Mouse (Mus musculus): ENCODE measurements around the gene Mpnd. TPM values are rescaled to one million over a fixed set of nuclear protein-coding genes. Genes with fewer than 3 reads are reported as not detected.

Mpnd gene
- total and polyA plus RNA-seq, 3 experiments: 24.5 to 55.1 (median 26.8) TPM

DNA sequence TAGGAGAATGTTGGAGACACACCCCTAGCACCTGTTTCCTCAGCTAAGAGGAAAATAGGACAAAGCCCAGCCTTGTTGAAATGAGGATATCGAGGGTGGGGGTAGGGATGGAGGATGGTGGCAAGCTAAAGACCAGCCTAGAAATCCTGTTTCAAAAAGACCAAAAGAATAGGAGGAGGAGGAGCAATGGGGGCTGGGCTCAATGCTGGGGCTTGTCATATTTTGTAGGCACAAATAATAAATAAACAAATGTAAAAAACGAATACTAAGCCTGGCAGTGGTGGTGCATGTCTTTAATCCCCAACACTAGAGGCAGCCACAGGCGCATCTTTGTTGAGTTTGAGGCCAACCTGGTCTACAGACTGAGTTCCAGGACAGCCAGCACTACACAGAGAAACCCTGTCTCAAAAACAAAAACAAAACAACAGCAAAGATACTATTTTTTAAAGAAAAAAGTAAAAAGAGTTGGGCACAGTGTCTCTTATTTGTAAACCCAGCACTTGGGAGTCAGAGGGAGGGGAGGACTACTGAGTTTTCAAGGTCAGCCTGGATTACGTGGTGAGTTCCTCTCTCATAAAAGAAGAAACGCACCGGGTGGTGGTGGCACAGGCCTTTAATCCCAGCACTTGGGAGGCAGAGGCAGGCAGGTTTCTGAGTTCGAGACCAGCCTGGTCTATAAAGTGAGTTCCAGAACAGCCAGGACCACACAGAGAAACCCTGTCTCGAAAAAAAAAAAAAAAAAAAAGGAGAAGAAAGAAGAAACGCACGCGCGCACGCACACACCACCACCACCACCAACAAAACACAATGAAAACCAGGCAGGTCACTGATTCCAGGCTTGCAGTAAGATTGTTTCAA lies 47.6 kb upstream of the Mpnd start:
- dilution Hi-C loops (cut with MboI; ENCODE audit: extremely low pct_ligation_motif_present, extremely low pct_unique_long_range_greater_than_20kb, low sequenced_read_pairs): no loop called here
- peak overlapping the region; percentile 89; the same call in 1 of the 2 replicates for H3K27ac ChIP-seq (ENCODE audit: insufficient read depth, low read depth)

GRCm38 (mm10) chr17:55958584-55958886 lies 47.0 kb upstream of the Mpnd start:
- Histone ChIP-seq H3K9me3 (replicated peaks; ENCODE audit: low read length) (no peaks in the 10 kb centered on the region), H3K36me3 (replicated peaks in 1 of 2; ENCODE audit: control insufficient read depth in 1 of 2, insufficient read depth in 1 of 2, low read length in 1 of 2) (peaks cover 52 to 68% of the 10 kb centered on the region in 2 experiments), H3K27ac (ENCODE audit: insufficient read depth, low read depth) (peak overlapping the region; percentile 89; the same call in 1 of the 2 replicates), H3K27me3 (replicated peaks) (no peaks in the 10 kb centered on the region), H3K4me3 (replicated peaks in 1 of 3; ENCODE audit: low read depth in 2 of 3, low read length in 2 of 3, poor library complexity in 1 of 3) (peak overlapping the region; percentile 45 to 59 (median 59)), H3K79me2 (replicated peaks; ENCODE audit: control insufficient read depth, extremely low read depth, insufficient read depth, poor library complexity, severe bottlenecking) (peaks cover 32% of the 10 kb centered on the region), H3K4me1 (ENCODE audit: control insufficient read depth in 1 of 2, insufficient read depth in 2 of 2) (peaks cover 31 to 60% of the 10 kb centered on the region in 2 experiments), H3K4me2 (ENCODE audit: insufficient read depth, low read depth, poor library complexity, severe bottlenecking) (peak overlapping the region; percentile 91), H3K9ac (ENCODE audit: insufficient read depth, low read depth) (peak overlapping the region; percentile 69)
- in situ Hi-C loops (cut with MboI; ENCODE audit: low pct_ligation_motif_present, low pct_unique_long_range_greater_than_20kb, low sequenced_read_pairs): loop anchor here (10.0 kb wide), 1 partner anchor 64 kb away; the partner anchor contains the start of gene Zfp959
- dilution Hi-C loops (cut with MboI; ENCODE audit: extremely low pct_ligation_motif_present, extremely low pct_unique_long_range_greater_than_20kb, low sequenced_read_pairs): no loop called here
- TF ChIP-seq ZMIZ1 (IDR thresholded peaks at IDR 0.05; ENCODE audit: low read depth, low read length): no peak
- TF ChIP-seq E2F4 (IDR thresholded peaks at IDR 0.05; ENCODE audit: insufficient replicate concordance, low read depth, low read length): no peak
- TF ChIP-seq POLR2AphosphoS2 (IDR thresholded peaks at IDR 0.05; ENCODE audit: low read depth, low read length): no peak
- TF ChIP-seq RAD21 (IDR thresholded peaks at IDR 0.05; ENCODE audit: low read depth, low read length): no peak
- no peak for TF ChIP-seq CTCF (conservative IDR thresholded peaks at IDR 0.05 in 1 of 2, IDR thresholded peaks at IDR 0.05 in 1 of 2; ENCODE audit: low read depth in 2 of 2, low read length in 2 of 2)
- no peak for TF ChIP-seq USF2 (conservative IDR thresholded peaks at IDR 0.05; ENCODE audit: low read depth, low read length)
- TF ChIP-seq MEF2A (IDR thresholded peaks at IDR 0.05; ENCODE audit: borderline replicate concordance, low read depth, low read length): no peak
- no peak for TF ChIP-seq SMC3 (IDR thresholded peaks at IDR 0.05; ENCODE audit: low read depth, low read length)
- TF ChIP-seq RCOR1 (conservative IDR thresholded peaks at IDR 0.05; ENCODE audit: low read depth, low read length): no peak
- no peak for TF ChIP-seq NRF1 (IDR thresholded peaks at IDR 0.05; ENCODE audit: low read depth, low read length)
- TF ChIP-seq NELFE (IDR thresholded peaks at IDR 0.05; ENCODE audit: low read depth, low read length): no peak
- no peak for TF ChIP-seq MXI1 (IDR thresholded peaks at IDR 0.05; ENCODE audit: low read depth, low read length)
- no peak for TF ChIP-seq UBTF (IDR thresholded peaks at IDR 0.05; ENCODE audit: low read depth, low read length)
- TF ChIP-seq ZC3H11A (IDR thresholded peaks at IDR 0.05; ENCODE audit: low read depth, low read length): no peak
- TF ChIP-seq JUN (IDR thresholded peaks at IDR 0.05; ENCODE audit: insufficient read depth, low read depth, low read length): no peak
- no peak for DNase-seq (ENCODE audit: extremely low read depth)

More for the DNA sequence above, 47.6 kb upstream of the Mpnd start:
- Histone ChIP-seq H3K27me3 (replicated peaks) (no peaks in the 10 kb centered on the region), H3K4me2 (ENCODE audit: insufficient read depth, low read depth, poor library complexity, severe bottlenecking) (peak overlapping the region; percentile 91), H3K4me3 (replicated peaks in 1 of 3; ENCODE audit: low read depth in 2 of 3, low read length in 2 of 3, poor library complexity in 1 of 3) (peak overlapping the region; percentile 45 to 59 (median 59)), H3K36me3 (replicated peaks in 1 of 2; ENCODE audit: control insufficient read depth in 1 of 2, insufficient read depth in 1 of 2, low read length in 1 of 2) (peaks cover 47 to 62% of the 10 kb centered on the region in 2 experiments), H3K4me1 (ENCODE audit: control insufficient read depth in 1 of 2, insufficient read depth in 2 of 2) (peaks cover 31 to 60% of the 10 kb centered on the region in 2 experiments), H3K79me2 (replicated peaks; ENCODE audit: control insufficient read depth, extremely low read depth, insufficient read depth, poor library complexity, severe bottlenecking) (peaks cover 36% of the 10 kb centered on the region), H3K9me3 (replicated peaks; ENCODE audit: low read length) (no peaks in the 10 kb centered on the region), H3K9ac (ENCODE audit: insufficient read depth, low read depth) (peak overlapping the region; percentile 69)
- in situ Hi-C loops (cut with MboI; ENCODE audit: low pct_ligation_motif_present, low pct_unique_long_range_greater_than_20kb, low sequenced_read_pairs): loop anchor here (10.0 kb wide), 1 partner anchor 63 kb away; the partner anchor contains the start of gene Zfp959
- DNase-seq (ENCODE audit: extremely low read depth): no peak
- TF ChIP-seq ZNF384 (IDR thresholded peaks at IDR 0.05; ENCODE audit: low read depth, low read length) (peak; percentile 70), ZMIZ1 (IDR thresholded peaks at IDR 0.05; ENCODE audit: low read depth, low read length) (no peak)
